Mouse (Mus musculus) thymus, adult 2 months (tissue): ENCODE measurements around the gene Trim26.
"Not testable (repeated sequence)": the region's sequence is repeated elsewhere in the genome, so short reads cannot be mapped to it uniquely, and the experiment has no call there.

ENCODE experiments used
- CTCF ChIP-seq: fragments of 200-500 bp; IDR thresholded peaks from 2 replicates; pipeline ENCODE4 v1.5.1; 2012; ENCODE audit warnings: mild to moderate bottlenecking, control low read depth, low read length, moderate library complexity, borderline replicate concordance; ENCODE audit not compliant: control insufficient read depth, poor library complexity, insufficient read depth; ENCODE audit errors: extremely low read depth
- POLR2A ChIP-seq: fragments of 200-500 bp; IDR thresholded peaks from 2 replicates; pipeline ENCODE4 v1.6.1; 2012; ENCODE audit warnings: mild to moderate bottlenecking, low read length, control low read depth, moderate library complexity; ENCODE audit not compliant: control insufficient read depth, poor library complexity, insufficient read depth; ENCODE audit errors: extremely low read depth

DNA sequence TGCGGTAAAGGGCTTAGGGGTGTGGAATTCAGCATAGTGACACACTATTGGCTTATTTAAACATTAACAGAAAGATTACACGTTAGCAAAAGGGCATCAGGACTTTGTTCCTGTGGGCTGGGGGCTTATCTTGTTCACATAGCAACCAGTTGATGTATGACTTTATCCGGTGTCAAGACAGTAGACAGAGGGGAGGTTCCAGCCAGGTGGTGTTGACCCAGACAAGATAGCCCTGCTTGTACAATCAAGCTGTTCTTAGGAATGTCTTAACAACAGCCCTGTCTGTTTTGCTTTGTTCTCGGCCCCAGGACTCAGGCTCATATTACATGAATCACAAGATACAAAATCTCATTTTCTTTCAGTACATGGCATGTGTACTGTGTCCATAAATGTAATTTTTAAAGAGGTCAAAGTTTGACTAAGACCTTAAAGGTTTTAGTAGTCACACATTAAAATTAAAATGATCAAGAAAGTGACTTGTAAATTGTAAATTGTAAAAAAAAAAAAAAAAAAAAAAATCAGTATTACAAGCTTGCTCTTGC is 36.9 kb upstream of the Trim26 start:
- TF ChIP-seq POLR2A, CTCF: not testable (repeated sequence)
